Mouse (Mus musculus) embryonic fibroblast, embryonic 13.5 days (primary cell): ENCODE measurements around the gene Kpnb1. TPM values are rescaled to one million over a fixed set of nuclear protein-coding genes. Genes with fewer than 3 reads are reported as not detected.

Source experiments
- H3K27ac ChIP-seq: 2 replicates; pipeline ENCODE4 v1.5.1; 2012; ENCODE audit warnings: low read length, control low read depth, inconsistent platforms; ENCODE audit not compliant: insufficient read depth
- H3K4me1 ChIP-seq: 2 replicates; pipeline ENCODE4 v1.6.1; 2011; ENCODE audit warnings: low read length; ENCODE audit not compliant: control insufficient read depth, insufficient read depth
- H3K4me3 ChIP-seq: 2 replicates; pipeline ENCODE4 v1.5.1; 2011; ENCODE audit warnings: mild to moderate bottlenecking, control low read depth, low read length; ENCODE audit not compliant: insufficient read depth
- CTCF ChIP-seq: IDR thresholded peaks from 2 replicates; pipeline ENCODE4 v1.5.1; 2011; ENCODE audit warnings: mild to moderate bottlenecking, control low read depth, low read length, moderate library complexity, borderline replicate concordance; ENCODE audit not compliant: insufficient read depth
- POLR2A ChIP-seq: IDR thresholded peaks from 2 replicates; pipeline ENCODE4 v1.6.1; 2011; ENCODE audit warnings: low read depth, mild to moderate bottlenecking, control low read depth, low read length, moderate library complexity
- polyA plus RNA-seq: library from polyadenylated mRNA; stranded (reverse); fragments of >200 nt; gene quantifications from 2 replicates; pipeline ENCODE4 v1.2.4, GENCODE M21; 2011; ENCODE audit warnings: low read depth; ENCODE audit not compliant: missing spikeins, insufficient read length

Gene Kpnb1
- polyA plus RNA-seq, 1 experiment: 272 TPM

DNA sequence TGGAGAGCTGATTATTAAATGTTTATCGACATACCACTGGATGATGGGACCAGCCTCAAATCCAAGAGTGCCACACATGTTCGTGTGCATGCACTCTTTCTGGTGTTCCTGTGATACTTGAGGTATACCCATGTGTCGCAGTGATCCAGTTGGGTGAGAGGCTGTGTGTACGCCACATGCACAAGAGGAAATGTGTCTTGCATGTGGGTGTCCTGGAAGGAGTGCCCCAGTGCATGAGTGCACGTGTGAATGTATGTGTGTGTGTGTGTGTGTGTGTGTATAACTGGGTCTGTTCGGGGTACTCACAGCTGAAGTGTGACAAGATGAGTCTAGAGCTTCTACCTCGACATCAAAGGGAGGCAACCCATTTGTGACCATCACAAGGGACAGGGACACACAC is 57.4 kb downstream of the Kpnb1 start:
- no peak for TF ChIP-seq POLR2A
- no peak for TF ChIP-seq CTCF
- Histone ChIP-seq H3K4me1 (no peaks in the 10 kb centered on the region), H3K27ac (no peak overlapping the region), H3K4me3 (no peak overlapping the region)

DNA sequence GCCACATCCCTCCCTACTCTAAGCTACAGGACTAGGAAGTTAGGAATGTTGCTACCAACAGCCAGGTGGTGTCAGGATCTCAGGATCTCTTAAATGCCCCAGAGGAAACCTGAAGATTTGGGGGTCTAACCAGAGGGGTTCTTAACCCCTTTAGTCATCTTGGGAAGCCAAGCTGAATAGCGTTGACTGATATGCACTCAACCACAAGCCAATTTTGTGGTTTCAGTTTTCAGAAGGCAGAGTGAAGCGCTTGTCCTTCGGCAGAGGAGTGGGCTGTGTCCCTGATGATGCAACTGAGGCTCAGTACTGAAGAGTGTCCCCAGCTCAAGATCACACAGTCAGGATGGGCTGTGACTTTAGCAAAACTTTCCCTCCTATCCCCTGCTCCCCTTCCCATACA is 58.7 kb downstream of the Kpnb1 start:
- Histone ChIP-seq H3K4me1 (no peaks in the 10 kb centered on the region), H3K27ac (no peak overlapping the region), H3K4me3 (no peak overlapping the region)
- no peak for TF ChIP-seq POLR2A
- TF ChIP-seq CTCF: no peak

DNA sequence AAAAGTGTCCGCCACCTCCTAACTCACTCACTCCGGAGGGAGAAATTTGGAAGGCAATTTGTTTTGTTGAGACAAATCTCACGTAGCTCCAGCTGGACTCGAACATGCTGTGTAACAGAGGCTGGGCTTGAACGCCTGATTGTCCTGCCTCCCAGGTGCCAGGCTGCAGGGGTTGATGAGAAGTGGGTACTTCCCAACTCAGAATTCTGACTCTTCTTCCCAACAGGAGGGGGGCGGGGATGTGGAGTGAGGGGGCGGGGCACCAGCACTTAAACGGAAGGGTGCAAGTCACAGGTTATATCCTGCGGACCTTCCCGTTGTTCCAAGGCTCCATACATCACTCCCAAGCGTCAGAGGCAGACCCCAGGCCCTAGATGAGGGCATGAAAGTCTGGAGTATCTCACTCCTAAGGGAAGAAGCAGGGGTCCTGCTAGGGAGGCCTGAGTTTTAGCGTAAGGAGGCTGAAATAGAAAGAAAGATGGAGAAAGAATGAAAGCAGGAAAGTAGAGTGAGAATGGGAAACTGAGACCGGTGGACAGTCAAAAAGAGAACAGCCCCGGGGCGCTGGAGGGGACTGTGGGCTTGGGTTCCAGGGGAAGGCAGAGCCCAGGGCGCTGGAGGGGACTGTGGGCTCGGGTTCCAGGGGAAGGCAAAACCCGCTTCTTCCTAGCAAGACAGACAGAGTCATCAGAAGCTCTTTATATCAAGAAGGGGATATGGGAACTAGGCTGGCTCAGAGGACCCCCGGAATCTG is 60.0 kb downstream of the Kpnb1 start:
- TF ChIP-seq POLR2A (no peak), CTCF (no peak)
- Histone ChIP-seq H3K4me3 (peak overlapping the region; percentile 8; the same call in 1 of the 2 replicates), H3K4me1 (no peaks in the 10 kb centered on the region), H3K27ac (no peak overlapping the region)

DNA sequence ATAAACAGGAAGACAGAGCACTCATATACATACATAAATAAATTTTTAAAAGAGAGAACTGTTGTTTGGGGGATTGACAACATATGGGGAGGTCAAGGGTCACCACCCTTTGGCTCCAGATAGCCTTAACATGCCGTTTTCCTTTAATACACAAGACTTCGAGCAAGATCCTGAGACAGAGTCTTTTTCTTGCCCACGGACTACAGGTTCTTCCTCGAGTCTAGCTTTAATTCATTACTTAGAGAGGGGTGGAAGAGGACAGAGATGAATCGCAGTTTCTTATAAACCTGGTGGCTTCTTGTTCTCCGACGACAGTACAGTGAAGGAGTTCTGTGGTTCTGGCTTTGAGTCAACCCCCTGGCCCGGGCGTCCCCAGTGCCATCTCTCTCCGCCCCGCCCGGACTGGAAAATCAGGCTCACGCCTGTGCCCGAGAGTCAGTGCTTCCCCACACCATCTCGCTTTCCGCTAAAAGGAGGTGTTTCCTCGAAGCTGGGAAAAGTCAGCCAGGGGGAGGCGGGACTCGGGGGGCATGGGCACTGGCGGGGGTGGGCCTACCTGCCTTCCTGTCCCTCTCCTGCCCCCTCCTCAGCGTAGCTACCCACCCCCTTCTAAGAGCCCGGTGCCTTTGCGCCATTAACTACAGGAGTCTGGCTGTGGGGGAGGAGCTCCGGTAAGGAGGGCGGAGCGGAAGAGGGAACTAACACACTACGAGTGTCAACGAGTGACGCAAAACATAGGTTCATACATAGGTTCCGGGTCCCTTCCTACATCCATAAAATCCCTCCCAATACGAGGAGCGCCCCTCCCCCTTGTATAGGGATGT is 60.8 kb downstream of the Kpnb1 start:
- TF ChIP-seq CTCF (no peak), POLR2A (peak; percentile 52; the same call in 1 of the 2 replicates)
- no peaks in the 10 kb centered on the region for H3K4me1 ChIP-seq
- no peak overlapping the region for H3K27ac ChIP-seq
- peak overlapping the region; percentile 8; the same call in 1 of the 2 replicates for H3K4me3 ChIP-seq

DNA sequence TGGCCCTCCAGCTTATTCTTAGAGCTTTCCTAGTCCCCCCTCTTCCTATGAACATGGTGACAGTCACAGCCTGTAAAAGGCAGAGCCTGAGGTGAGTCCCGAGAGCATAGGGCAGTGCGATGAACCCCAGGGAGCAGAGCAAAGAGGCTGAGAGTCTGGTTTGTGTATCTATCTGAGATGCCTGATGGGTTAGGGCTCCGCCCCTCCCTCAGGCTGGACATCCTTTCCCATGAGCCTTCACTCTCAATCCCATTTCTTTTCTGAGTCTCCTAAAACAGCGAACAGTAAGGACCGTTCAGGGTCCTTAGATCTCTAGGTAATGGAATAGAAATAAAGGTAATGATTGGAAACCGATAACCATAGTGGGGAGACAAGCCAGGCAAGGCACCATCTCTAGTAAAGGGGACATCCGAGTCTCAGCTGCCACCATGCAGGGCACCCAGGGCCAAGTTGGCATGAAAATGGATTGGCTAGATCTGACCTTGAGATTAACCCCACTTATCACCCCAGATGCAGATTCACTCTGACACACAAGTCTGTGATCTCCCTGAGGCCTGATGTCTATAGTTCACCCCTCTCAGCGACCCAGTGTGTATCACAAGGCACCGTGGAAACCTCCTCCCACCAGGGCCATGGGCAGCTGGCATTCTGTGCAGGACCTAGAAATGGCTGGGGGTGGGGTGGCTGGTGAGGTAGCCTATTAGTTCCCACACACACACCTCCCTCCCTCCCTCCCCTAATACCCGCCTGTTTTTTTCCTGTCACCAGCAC is 63.2 kb downstream of the Kpnb1 start:
- H3K4me1 ChIP-seq: no peaks in the 10 kb centered on the region
- no peak overlapping the region for H3K27ac ChIP-seq
- no peak overlapping the region for H3K4me3 ChIP-seq
- no peak for TF ChIP-seq POLR2A
- TF ChIP-seq CTCF: no peak

DNA sequence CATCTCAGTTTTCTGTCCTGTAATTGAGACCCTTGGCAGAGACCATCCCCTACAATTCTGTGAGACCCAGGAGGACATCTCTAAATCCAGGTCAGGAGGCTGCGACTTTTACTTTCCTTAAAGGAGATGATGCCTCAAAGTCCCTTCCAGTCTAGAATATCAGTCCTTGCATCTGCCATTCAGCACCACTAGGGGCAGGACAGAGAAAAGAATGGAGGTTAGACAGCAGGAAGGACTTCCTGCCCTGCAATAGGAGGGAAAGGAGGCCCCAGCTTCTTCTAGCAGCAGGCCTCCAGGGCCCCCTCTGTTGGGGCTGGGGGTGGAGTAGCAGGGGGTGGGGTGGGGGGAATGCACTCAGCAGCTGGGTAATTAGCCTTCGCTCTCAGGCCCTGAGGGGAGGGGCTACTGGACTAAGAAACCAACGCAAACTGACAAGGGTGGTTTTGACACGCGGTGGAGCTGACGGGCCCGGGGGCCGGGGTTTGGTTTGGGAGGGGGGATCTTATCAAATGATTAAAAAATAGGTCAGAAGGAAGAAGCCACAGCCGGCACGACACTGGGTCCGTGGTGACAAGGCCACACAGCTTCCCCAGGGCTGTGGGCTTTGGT is 64.3 kb downstream of the Kpnb1 start:
- H3K27ac ChIP-seq: no peak overlapping the region
- H3K4me3 ChIP-seq: no peak overlapping the region
- TF ChIP-seq CTCF: no peak
- TF ChIP-seq POLR2A: no peak
- H3K4me1 ChIP-seq: no peaks in the 10 kb centered on the region

DNA sequence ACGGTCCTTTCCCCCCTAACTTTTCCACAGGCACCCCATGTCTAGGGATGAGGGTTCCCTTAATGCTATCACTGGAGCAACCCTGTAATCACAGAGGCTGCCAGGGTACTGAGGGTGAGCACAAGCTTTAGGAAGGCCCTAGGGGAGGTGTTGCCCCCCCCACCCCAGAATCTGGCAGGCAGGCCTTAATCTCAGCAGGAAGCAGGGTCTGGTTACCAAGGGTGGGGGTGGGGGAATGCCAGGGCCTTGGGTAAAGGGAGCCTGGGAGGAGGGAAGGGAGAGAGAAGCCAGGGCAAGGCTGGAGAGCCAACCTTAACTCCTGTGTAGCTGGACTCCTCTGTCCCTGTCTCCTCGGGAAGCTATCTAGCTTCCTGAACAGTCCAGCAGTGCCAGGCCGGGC is 67.0 kb downstream of the Kpnb1 start:
- TF ChIP-seq CTCF (no peak), POLR2A (no peak)
- Histone ChIP-seq H3K4me3 (no peak overlapping the region), H3K27ac (no peak overlapping the region), H3K4me1 (no peaks in the 10 kb centered on the region; the same call in 1 of the 2 replicates)

DNA sequence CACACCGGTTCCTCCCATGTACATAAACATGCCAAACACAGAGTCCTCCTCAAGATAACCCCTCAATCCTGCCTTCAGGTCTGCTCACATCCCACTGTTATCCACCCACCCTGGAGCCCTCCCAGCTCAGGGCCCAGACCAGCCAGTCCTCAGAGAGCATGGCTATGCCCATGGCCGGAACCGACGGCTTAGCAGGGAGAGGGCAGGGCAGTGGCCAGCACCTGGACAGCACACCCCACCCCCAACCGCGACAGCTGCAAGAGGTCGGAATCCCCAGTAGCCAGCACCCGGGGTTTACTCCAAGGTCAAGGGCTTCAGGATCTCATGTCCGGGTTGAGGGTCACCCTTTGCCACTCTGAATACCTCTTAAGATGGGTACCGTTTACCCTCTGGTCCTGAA is 67.5 kb downstream of the Kpnb1 start:
- H3K27ac ChIP-seq: no peak overlapping the region
- no peak overlapping the region for H3K4me3 ChIP-seq

DNA sequence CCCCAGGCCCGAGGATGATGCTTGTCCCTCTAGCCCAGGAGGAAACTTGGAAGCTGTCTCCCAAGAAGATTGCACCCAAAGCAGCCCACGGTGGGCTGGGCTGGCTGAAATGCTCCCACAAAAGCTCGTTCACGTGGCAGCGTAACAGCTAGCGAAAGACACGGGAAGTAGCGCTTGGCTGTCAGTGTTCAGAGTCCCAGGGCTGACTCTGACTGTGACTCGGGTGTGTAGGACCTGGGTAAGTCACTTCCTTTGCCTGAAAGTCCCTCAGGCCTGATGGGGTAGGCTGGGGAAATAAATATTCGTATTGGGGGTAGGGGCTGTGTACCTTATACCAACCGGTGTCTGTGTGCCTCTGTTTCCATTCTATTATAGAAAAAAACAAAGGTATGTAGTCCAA is 71.9 kb downstream of the Kpnb1 start:
- H3K27ac ChIP-seq: no peak overlapping the region
- no peaks in the 10 kb centered on the region; the same call in 1 of the 2 replicates for H3K4me1 ChIP-seq
- TF ChIP-seq CTCF: no peak
- no peak for TF ChIP-seq POLR2A
- no peak overlapping the region for H3K4me3 ChIP-seq

More for the DNA sequence above, 67.5 kb downstream of the Kpnb1 start:
- H3K4me1 ChIP-seq: no peaks in the 10 kb centered on the region; the same call in 1 of the 2 replicates
- no peak for TF ChIP-seq POLR2A
- no peak for TF ChIP-seq CTCF
